Mouse (Mus musculus): ENCODE results near the gene Gata3.

DNA sequence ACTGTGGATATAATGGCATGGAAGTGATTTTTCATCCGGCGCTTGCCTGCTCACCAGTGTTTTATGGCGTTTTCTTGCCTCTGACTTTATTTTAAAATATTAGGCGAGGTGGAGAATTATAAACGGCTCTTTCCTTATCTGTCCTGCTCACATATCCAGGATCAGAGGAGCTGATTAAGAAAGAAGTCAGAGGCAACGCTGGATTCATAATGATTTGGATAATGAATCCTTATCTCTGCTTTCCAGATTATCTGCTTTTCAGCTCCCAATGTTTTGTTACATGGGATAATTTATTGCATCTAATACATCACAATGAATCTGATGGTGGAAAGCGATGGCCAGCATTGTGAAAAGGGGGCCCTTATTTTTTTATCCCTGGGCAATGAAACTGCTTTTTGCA is 2.7 kb upstream of the Gata3 start:
- TF ChIP-seq CTCF (IDR thresholded peaks at IDR 0.05; ENCODE audit: low read depth) (no peak), EP300 (optimal IDR thresholded peaks at IDR 0.05) (no peak)
